Mouse (Mus musculus) heart, embryonic 14.5 days (tissue): Measurements from ENCODE around the gene Defb39. TPM values are rescaled to one million over a fixed set of nuclear protein-coding genes. Genes with fewer than 3 reads are reported as not detected.

Source experiments
- ATAC-seq: fragments of 200-750 bp; cut with Nextera tagmentation; 2 replicates; pipeline ENCODE4 v1.8.0; 2017; ENCODE audit warnings: low read depth, moderate TSS enrichment; ENCODE audit not compliant: insufficient number of reproducible peaks, insufficient read depth, low FRiP score
- H3K27ac ChIP-seq, 2 experiments: fragments of 200-500 bp in 1 of 2; fragments of 300-500 bp in 1 of 2; sonication (generic) in 1 of 2; replicated peaks in 1 of 2; 2 replicates each; pipeline ENCODE4 v1.5.1; 2012 to 2014; ENCODE audit warnings: low read depth in 2 of 2, low read length in 2 of 2, control low read depth in 1 of 2, mild to moderate bottlenecking in 1 of 2, mixed read lengths in 1 of 2; ENCODE audit not compliant: control insufficient read depth in 1 of 2, insufficient read depth in 1 of 2
- H3K27me3 ChIP-seq: fragments of 300-500 bp; sonication (generic); 2 replicates; pipeline ENCODE4 v1.6.1; 2014; ENCODE audit warnings: mild to moderate bottlenecking, low read length, control low read depth; ENCODE audit not compliant: control insufficient read depth, insufficient read depth
- H3K36me3 ChIP-seq: fragments of 300-500 bp; sonication (generic); 2 replicates; pipeline ENCODE4 v1.6.1; 2014; ENCODE audit warnings: mild to moderate bottlenecking, control low read depth, low read length, mixed read lengths; ENCODE audit not compliant: control insufficient read depth, insufficient read depth
- H3K4me1 ChIP-seq, 2 experiments: fragments of 200-500 bp in 1 of 2; fragments of 300-500 bp in 1 of 2; sonication (generic) in 1 of 2; 2 replicates each; pipeline ENCODE4 v1.6.1; 2012 to 2014; ENCODE audit warnings: low read length in 2 of 2, control low read depth in 1 of 2, mixed read lengths in 1 of 2; ENCODE audit not compliant: control insufficient read depth in 2 of 2, insufficient read depth in 2 of 2
- H3K4me2 ChIP-seq: fragments of 300-500 bp; sonication (generic); 2 replicates; pipeline ENCODE4 v1.6.1; 2014; ENCODE audit warnings: mild to moderate bottlenecking, low read length
- H3K4me3 ChIP-seq, 2 experiments: fragments of 200-500 bp in 1 of 2; fragments of 300-500 bp in 1 of 2; sonication (generic) in 1 of 2; 2 replicates each; pipeline ENCODE4 v1.5.1; 2012 to 2014; ENCODE audit warnings: low read length in 2 of 2, mild to moderate bottlenecking in 2 of 2, control low read depth in 1 of 2, low read depth in 1 of 2, moderate library complexity in 1 of 2; ENCODE audit not compliant: control insufficient read depth in 1 of 2, insufficient read depth in 1 of 2
- H3K9ac ChIP-seq: fragments of 300-500 bp; sonication (generic); 2 replicates; pipeline ENCODE4 v1.6.1; 2014; ENCODE audit warnings: mild to moderate bottlenecking, low read length
- H3K9me3 ChIP-seq: fragments of 300-500 bp; sonication (generic); 2 replicates; pipeline ENCODE4 v1.6.1; 2016; ENCODE audit warnings: low read length, control low read depth; ENCODE audit not compliant: control insufficient read depth
- WGBS: fragments of 180-500 bp; shearing (Covaris S2); extraction: QIAGEN DNeasy Blood & Tissue Kit; methylation state at CpG from one replicate; pipeline ENCODE4 v1.1.7; 2014; 5-methylcytosine and 5-hydroxymethylcytosine counted together
- polyA plus RNA-seq: library from polyadenylated mRNA; unstranded; fragments of >200 nt; fragmentation: Nextera tagmentation; extraction: Ambion mirVana; gene quantifications from 2 replicates; pipeline ENCODE4 v1.2.1, GENCODE M21; 2014

Defb39 gene
- polyA plus RNA-seq, result not detected in 2 replicates

GRCm38 (mm10) chr8:19064710-19065109 is at the start of gene Defb39:
Defb39 (minus strand) TSS chr8:19064810.
- Histone ChIP-seq H3K4me2 (no peak within 1 kb of the TSS), H3K36me3 (no peaks in the 10 kb centered on the region), H3K4me1 (no peaks in the 10 kb centered on the region), H3K9me3 (no peaks in the 10 kb centered on the region; the same call in 1 of the 2 replicates), H3K27ac (no peak within 1 kb of the TSS), H3K9ac (no peak within 1 kb of the TSS), H3K27me3 (no peaks in the 10 kb centered on the region), H3K4me3 (no peak within 1 kb of the TSS)
- no peak for ATAC-seq
- 60% methylated on average over 1 of the region's 1 CpGs for WGBS

- Histone ChIP-seq H3K9me3 (no peaks in the 10 kb centered on the region; the same call in 1 of the 2 replicates), H3K4me1 (no peaks in the 10 kb centered on the region), H3K4me3 (no peak overlapping the region), H3K4me2 (no peak overlapping the region), H3K27ac (no peak overlapping the region), H3K36me3 (no peaks in the 10 kb centered on the region), H3K27me3 (no peaks in the 10 kb centered on the region), H3K9ac (no peak overlapping the region)
- no peak for ATAC-seq
- WGBS, result 52% methylated on average over 2 of the region's 2 CpGs
These were observed 1.4 kb upstream of the Defb39 start for GRCm38 (mm10) chr8:19066013-19066412.

- Histone ChIP-seq H3K9ac (no peak overlapping the region), H3K9me3 (no peaks in the 10 kb centered on the region; the same call in 1 of the 2 replicates), H3K36me3 (no peaks in the 10 kb centered on the region), H3K4me2 (no peak overlapping the region), H3K27ac (no peak overlapping the region), H3K4me3 (no peak overlapping the region), H3K27me3 (no peaks in the 10 kb centered on the region), H3K4me1 (no peaks in the 10 kb centered on the region)
- no peak for ATAC-seq
These were observed 1.7 kb downstream of the Defb39 start for GRCm38 (mm10) chr8:19062891-19063290.

GRCm38 (mm10) chr8:19045242-19045641 is 19.4 kb downstream of the Defb39 start:
- 91% methylated on average over 14 of the region's 14 CpGs for WGBS
- peaks cover 4% of the 10 kb centered on the region for H3K9me3 ChIP-seq
- H3K4me2 ChIP-seq, result no peak overlapping the region
- no peak overlapping the region for H3K9ac ChIP-seq
- H3K27me3 ChIP-seq, result no peaks in the 10 kb centered on the region
- no peak overlapping the region for H3K4me3 ChIP-seq
- H3K36me3 ChIP-seq, result no peaks in the 10 kb centered on the region
- no peak for ATAC-seq
- no peaks in the 10 kb centered on the region for H3K4me1 ChIP-seq
- H3K27ac ChIP-seq, result no peak overlapping the region

GRCm38 (mm10) chr8:19026466-19026865 is 38.1 kb downstream of the Defb39 start, which contains the start of gene Defb38:
Defb38 (minus strand) TSS chr8:19026566.
- H3K9ac ChIP-seq, result no peak within 1 kb of the TSS
- H3K27me3 ChIP-seq, result no peaks in the 10 kb centered on the region
- no peaks in the 10 kb centered on the region for H3K4me1 ChIP-seq
- H3K4me2 ChIP-seq, result no peak within 1 kb of the TSS
- no peaks in the 10 kb centered on the region for H3K9me3 ChIP-seq
- no peak within 1 kb of the TSS for H3K4me3 ChIP-seq
- 69% methylated on average over 1 of the region's 1 CpGs for WGBS
- no peak for ATAC-seq
- H3K27ac ChIP-seq, result no peak within 1 kb of the TSS
- no peaks in the 10 kb centered on the region for H3K36me3 ChIP-seq

Other genes with a start within 250 kb of the Defb39 start
- gene Defb40, start 86.6 kb downstream of the Defb39 start, polyA plus RNA-seq, result not detected in 2 replicates
- not detected in 2 replicates for gene Defb37, start 73.8 kb downstream of the Defb39 start, polyA plus RNA-seq
- gene Defb38, start 38.2 kb downstream of the Defb39 start, polyA plus RNA-seq, result not detected in 2 replicates
- gene Defb12, start 50.0 kb upstream of the Defb39 start, polyA plus RNA-seq, result not detected in 2 replicates
- gene Defb34, start 58.9 kb upstream of the Defb39 start, polyA plus RNA-seq, result not detected in 2 replicates
- gene Gm45826, start 76.0 kb upstream of the Defb39 start, polyA plus RNA-seq, result not detected in 2 replicates
- gene Defb14, start 129.5 kb upstream of the Defb39 start, polyA plus RNA-seq, result not detected in 2 replicates
- not detected in 2 replicates for gene Defb4, start 133.9 kb upstream of the Defb39 start, polyA plus RNA-seq
- not detected in 2 replicates for gene Defb6, start 160.7 kb upstream of the Defb39 start, polyA plus RNA-seq
- not detected in 2 replicates for gene Defb46, start 175.1 kb upstream of the Defb39 start, polyA plus RNA-seq
- gene Defb5, start 182.8 kb upstream of the Defb39 start, polyA plus RNA-seq, result not detected in 2 replicates
- gene Defb3, start 228.6 kb upstream of the Defb39 start, polyA plus RNA-seq, result not detected in 2 replicates